Mouse (Mus musculus) T-helper 2 cell (primary cell): ENCODE data around the gene Farp1.

Experiments
- in situ Hi-C: fragments of 300-600 bp; cut with MboI, MseI; formaldehyde crosslinking; loops from one replicate; pipeline ENCODE4 v1.15.1; 2025; ENCODE audit warnings: high pct_unique_total_duplicates

Farp1 gene

DNA sequence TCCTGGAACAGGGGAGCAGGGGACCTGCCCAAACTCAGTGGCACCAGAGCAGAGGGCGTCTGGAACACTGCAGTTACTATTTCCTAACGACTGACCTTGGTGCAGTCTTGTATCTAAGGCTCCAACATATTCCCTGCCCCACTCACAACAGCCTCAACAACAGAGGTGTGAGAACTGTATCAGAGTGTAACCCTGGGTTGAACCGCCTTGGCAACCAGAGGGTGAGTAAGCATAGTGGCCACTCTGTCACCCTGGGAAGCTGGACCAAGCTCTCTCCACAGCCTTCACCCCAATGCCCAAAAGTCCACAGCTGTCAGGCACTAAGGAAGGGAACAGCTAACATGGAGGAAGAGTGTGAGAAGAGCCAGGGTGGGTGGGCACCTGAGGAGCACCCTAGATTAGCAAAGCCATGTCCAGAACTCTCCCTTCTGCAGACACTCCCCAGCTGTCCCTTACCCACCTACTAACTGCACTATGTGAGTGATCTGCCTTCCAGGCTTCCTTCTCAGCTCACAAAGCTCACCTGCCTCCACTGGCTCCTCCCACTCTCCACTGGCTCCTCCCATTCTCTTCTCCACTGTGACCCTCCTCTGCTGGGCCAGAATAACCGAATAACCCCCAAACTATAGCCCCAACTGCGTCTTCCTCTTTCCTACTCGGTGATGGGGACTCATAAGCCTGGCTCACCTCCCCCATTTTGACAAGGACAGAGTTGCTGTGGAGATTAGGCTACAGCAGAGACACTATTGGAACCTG is 275.5 kb downstream of the Farp1 start:
- in situ Hi-C loops, result no loop called here

DNA sequence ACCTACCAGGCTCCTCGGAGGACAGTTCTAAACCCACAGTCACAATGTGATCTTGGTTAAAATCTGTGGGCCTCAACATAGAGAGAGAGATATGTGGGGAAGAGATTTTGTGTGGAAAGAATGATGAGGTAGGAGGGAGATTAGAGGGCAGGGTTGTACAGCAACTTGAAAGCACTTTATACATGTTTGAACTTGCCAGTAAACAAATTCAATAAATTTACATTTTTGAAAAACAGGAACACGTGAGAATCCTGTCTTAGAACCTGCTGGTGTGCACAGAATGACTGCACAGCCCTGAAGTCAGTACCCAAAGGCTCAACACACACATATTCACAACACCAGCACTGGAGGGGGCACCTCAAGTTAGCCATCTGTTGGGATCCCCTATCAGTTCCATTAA is 276.1 kb downstream of the Farp1 start:
- in situ Hi-C loops, result no loop called here

- in situ Hi-C loops, result no loop called here
Observed at GRCm38 (mm10) chr14:121313283-121313682, 278.3 kb downstream of the Farp1 start.

- in situ Hi-C loops, result no loop called here
Observed at GRCm38 (mm10) chr14:121314934-121315333, 279.9 kb downstream of the Farp1 start.

DNA sequence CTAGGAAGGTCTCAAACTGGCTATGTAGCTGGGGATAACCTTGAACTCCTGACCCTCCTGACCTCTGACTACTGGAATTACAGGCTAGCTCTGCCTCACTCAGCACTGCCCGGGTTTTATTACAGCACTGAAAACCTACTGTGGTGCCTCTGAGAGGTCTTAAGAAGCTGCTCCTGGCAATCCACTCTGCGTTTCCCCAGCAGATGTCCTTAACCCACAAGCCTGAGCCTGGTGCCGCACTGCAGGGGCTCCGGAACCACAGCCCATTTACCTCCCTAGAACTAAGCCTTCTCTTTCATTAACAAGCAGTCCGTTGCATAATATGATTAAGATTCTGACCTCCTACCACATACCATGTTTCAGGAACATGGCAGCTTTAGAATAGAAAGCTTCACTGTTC is 281.1 kb downstream of the Farp1 start:
- in situ Hi-C loops, result no loop called here

DNA sequence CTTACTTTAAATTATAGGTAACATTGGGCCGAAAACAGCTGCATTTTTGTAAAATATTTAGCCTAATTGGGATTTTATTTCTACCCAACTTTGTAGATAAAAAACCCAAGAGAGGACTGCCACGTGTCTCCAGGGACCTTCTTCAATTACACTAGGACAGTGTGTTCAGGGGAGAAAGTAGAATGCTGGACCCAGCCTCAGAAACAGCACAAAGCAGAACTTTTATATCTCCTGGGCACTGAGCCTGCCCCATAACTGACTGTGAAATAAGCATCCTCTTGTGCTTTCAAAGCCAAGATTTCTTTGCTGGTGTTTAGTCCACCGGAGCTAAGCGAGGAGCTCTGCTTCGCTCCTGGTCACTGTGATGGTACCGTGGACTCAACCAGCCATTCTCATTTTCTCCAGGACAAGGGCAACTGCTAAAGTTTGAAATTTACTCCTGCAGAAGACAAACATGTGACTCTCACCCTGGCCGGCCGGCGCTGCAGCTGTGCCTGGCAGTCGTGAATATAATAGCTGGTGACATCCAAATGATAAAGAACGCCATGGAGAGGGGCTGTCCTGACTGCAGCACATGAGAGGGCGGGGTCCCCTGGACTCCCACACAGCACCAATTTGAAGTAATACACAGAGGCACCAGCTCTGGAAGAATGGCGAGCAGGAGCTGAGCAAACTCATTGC is 281.8 kb downstream of the Farp1 start:
- in situ Hi-C loops, result no loop called here

DNA sequence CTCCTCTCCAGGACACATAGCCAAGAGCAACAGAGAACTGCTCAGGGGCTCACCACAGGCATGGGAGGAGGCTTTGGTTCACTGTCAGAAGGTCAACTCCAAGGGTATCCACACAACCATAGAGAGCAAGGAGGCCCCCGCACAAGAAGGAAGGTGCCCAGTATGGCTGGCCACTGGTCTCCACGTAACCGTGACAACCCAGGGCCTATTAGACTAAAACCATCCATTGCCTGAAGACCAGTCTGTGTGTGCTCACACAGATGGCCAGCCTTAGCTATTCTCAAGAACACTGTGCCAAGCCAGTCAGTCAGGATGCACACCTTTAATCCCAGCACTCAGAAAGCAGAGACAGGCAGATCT is 282.3 kb downstream of the Farp1 start:
- in situ Hi-C loops, result no loop called here

GRCm38 (mm10) chr14:121318382-121318781 is 283.4 kb downstream of the Farp1 start:
- in situ Hi-C loops, result no loop called here

DNA sequence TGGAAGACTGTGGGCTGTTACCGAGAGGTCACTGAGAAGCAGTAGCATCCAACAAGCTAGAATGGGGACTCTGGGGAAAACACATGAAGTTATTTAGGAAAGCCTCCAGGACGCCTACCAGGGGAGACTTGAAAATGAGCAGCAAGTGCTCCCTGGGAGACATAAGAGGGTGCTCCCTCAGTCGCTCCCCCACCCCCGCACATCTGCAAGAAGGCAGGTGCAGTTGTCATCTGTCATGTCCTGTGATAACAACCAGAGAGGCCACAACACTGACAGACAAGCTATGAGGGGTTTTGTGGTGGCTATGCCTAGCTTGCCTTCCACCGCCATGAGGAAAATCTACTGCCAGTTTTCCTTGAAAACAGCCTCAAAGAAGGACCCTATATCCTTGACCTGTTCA is 287.1 kb downstream of the Farp1 start:
- in situ Hi-C loops, result no loop called here

- in situ Hi-C loops, result no loop called here
Observed at GRCm38 (mm10) chr14:121322641-121323040, 287.6 kb downstream of the Farp1 start.

DNA sequence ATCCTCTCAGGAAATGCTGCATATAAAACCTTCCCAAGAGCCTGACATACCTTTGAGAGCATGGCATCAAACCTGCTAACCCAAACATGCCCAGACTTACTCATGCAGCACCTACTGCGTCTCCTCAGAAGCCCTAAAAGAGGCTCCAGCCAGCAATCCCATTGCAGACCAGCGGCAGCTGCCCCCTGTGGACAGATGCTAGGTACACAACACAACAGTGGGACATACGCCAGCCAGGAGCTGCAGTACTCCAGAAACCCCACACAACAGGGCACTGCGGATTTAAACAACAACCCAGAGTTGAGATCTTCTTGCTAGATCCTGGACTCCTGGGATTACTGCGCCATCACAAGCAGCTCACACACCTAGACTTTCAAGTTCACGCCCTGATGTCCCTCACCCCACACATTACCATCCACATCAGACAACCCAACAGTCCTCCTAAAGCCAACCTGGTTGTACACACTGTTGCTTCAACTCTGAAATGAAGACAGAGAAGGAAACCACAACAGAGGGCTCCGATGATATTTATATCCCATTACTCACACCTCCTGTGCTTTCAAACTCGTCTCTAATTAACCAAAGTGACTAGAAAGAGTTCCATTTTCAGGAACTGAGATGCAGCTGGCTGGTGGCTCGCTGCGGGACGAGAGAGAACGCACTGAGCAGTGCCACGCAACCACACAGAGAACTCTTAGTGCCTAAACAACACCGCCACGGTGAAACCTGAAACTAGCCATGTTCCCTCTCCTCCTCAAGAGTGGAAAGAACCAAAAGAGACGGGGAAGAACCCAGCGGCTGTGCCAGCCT is 289.7 kb downstream of the Farp1 start:
- in situ Hi-C loops, result no loop called here

DNA sequence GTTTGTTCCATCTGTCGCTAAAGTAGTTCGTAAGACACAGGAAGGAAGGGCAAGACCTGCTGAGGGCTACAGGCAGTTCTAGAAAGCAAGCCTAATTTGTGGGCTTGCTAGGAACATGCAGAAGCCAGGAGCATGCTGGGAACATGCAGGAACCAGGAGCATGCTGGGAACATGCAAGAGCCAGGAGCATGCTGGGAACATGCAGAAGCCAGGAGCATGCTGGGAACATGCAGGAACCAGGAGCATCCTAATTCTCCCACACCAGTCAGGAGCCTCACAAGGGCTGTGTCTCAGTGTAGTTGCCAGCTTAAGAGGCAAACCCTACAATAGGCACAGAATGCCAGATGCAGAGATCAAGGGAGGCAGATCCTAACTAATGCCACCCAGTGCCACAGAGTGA is 291.4 kb downstream of the Farp1 start:
- in situ Hi-C loops, result no loop called here

- in situ Hi-C loops, result no loop called here
Observed at GRCm38 (mm10) chr14:121328878-121329277, 293.9 kb downstream of the Farp1 start.

DNA sequence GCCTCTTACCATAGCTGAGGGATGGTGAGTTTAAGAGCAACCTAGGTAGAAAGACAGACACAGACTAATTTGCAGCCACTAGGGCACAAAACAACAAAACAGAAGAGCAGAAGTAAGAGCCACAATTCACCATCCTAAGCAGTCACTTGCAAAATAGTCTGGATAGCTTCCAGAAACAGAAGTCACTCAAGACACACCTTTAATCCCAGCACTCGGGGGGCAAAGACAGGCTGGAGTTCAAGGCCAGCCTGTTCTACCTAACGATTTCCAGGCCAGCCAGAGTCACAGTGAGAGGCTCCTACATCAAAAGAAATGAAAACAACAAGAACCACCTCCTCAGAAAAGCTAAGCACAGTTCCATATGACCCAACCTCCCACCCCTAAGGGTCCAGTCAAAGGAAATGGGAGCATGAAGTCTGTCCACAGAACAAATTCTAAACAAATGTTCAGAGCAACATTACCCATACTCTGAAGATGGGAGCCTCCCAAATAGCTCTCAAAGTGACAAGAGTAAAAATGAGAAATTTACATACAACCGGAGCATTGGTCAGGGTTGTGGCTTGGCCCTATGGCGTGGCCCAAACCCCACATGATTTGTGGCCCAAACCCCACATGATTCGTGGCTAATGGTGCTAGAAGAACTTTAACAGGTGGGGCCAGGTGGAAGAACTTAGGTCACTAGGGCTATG is 294.5 kb downstream of the Farp1 start:
- in situ Hi-C loops, result no loop called here

GRCm38 (mm10) chr14:121330090-121330408 is 295.0 kb downstream of the Farp1 start:
- in situ Hi-C loops, result no loop called here
